Mouse (Mus musculus) heart, postnatal 0 days (tissue): Measurements from ENCODE around the gene Lingo1.

ENCODE experiments used
- CTCF ChIP-seq: IDR thresholded peaks from 2 replicates; pipeline ENCODE4 v1.5.1; 2016; ENCODE audit warnings: antibody characterized with exemption, control low read depth, low read depth
- EP300 ChIP-seq: IDR thresholded peaks from 2 replicates; pipeline ENCODE4 v1.6.1; 2016; ENCODE audit warnings: antibody characterized with exemption, low read depth

DNA sequence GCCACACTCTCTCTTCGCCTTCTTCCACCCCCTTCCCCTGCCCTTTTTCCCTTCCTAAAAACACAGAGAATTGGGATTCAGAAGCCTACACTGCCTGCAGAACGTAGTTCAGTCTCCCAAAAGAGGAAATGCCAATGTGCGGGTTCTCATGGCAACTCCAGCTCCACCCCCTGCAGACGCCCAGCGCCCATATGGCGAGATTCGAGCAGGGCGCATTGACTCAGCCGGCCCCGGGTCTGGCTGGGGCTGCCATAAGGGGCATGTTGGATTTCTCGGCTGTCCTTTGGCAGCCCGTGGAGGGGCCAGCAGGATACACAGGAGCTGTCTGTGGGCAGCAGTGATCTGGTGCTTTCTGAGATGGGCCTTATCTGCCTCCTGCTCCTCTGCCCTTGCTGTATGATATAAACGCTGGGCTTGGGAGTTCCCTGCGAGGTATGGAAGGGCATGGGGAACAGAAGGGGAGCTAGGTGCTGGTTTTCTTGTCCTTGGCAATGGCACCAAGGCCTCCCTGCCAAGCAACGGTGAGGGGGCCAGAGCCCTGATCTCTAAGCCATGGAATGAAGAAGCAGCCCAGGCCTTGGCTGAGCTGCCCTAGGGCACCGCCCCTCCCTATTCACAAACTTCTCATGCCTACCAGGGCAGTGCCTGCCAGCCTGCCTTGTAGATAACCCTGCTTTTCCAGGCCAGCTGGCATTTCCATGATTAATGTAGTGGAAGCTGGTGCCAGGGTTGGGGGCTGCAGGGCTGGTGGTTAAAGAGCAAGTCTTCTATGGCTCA is 139.3 kb downstream of the Lingo1 start:
- no peak for TF ChIP-seq CTCF
- no peak for TF ChIP-seq EP300
